Mouse (Mus musculus): Measurements from ENCODE around the gene Brk1. TPM values are rescaled to one million over a fixed set of nuclear protein-coding genes. Genes with fewer than 3 reads are reported as not detected.

Gene Brk1
- polyA plus RNA-seq, 1 experiment from 2014 or later: 200 TPM

DNA sequence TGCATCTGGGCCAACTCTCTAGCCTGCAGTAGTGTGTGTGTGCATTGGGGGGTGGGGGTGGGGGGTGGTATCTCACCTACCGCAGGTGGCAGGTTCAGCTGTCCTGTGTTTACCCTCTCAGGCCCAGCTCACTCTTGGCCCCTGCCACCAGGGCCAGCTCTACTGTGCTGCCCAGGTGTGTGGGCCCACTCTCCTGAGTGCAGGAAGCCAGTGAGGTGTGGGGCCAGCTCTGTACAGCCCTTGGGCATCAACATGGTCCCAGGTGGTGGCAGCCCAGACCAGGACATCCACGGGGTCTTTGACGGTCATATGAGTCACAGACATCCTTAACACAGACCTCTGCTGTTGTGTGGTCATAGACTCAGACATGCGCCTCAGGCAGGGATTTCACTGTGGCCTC is 28.3 kb downstream of the Brk1 start:
- Histone ChIP-seq H3K36me3 (replicated peaks) (peaks cover 62% of the 10 kb centered on the region), H3K9me3 (no peaks in the 10 kb centered on the region), H3K27ac (no peak overlapping the region), H3K4me1 (no peaks in the 10 kb centered on the region), H3K4me3 (no peak overlapping the region), H3K27me3 (ENCODE audit: poor library complexity, severe bottlenecking) (no peaks in the 10 kb centered on the region)
- WGBS: 100% methylated on average over 4 of the region's 4 CpGs
- DNase-seq (ENCODE audit: extremely low spot score, low spot score): no peak

DNA sequence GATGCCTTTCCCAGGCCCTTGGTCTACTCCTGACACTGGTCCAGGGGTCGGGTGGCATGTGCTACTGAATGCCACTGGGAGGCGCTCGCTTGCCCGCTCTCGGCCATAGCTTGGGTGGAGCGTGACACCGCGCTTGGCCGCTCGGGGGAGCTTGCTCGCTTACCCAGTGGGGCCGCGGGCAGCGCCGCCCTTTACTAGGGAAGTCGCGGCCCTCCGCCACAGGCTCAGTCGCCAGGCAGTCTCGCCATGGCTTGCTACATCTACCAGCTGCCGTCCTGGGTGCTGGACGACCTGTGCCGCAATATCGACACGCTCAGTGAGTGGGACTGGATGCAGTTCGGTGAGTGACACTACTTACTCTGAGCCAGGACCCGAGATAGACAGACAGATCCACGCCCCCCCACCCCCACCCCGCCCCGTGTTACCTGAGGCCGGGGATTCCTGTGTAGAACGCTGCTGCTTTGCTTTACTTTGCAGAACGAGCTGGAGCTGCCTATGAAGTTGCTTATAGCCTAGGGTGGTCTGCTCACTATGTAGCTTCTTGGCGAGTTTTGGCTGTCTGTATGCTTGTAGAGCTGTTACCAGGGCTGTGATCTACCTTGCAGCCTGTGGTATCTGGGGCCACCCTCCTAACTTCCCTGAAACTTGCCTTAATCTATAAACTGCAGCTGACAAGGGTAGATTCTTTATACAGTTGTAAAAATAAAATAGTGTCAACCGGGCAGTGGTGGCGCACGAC is 33.9 kb downstream of the Brk1 start, which contains the start of gene Irak2:
Gene Irak2 (plus strand): TSS at position 166 of the 739 bp plus-strand sequence.
- no peaks in the 10 kb centered on the region for H3K27me3 ChIP-seq (ENCODE audit: poor library complexity, severe bottlenecking)
- H3K4me1 ChIP-seq: peaks cover 10% of the 10 kb centered on the region
- 8% methylated on average over 37 of the region's 37 CpGs for WGBS
- peak within 1 kb of the TSS; percentile 81 for H3K27ac ChIP-seq
- peak; percentile 90 for DNase-seq (ENCODE audit: extremely low spot score, low spot score)
- H3K9me3 ChIP-seq: no peaks in the 10 kb centered on the region
- H3K36me3 ChIP-seq (replicated peaks): peaks cover 7% of the 10 kb centered on the region
- H3K4me3 ChIP-seq: peak within 1 kb of the TSS; percentile 61

DNA sequence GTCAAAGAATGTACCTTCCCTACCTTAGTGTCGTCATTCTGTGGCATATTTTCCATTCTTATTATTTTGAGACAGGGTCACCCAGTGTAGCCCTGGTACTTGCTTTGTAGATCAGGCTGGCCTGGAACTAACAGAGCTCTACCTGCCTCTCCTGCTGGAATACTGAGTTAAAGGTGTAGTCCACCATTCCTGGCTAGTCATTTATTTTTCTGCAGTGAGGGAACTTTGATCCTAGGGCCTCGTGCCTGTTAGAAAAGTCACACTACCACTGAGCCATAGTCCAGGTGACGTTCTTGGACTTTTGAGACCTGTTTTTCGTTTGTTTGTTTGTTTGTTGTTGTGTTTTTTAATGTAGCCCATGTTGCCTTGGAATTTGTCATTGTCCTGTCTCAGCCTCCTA is 34.6 kb downstream of the Brk1 start:
- Histone ChIP-seq H3K4me1 (peaks cover 10% of the 10 kb centered on the region), H3K36me3 (replicated peaks) (peaks cover 1% of the 10 kb centered on the region; the same call in 1 of the 2 replicates), H3K27ac (no peak overlapping the region), H3K4me3 (no peak overlapping the region), H3K27me3 (ENCODE audit: poor library complexity, severe bottlenecking) (no peaks in the 10 kb centered on the region), H3K9me3 (no peaks in the 10 kb centered on the region)
- WGBS: 87% methylated on average over 4 of the region's 4 CpGs
- DNase-seq (ENCODE audit: extremely low spot score, low spot score): no peak

DNA sequence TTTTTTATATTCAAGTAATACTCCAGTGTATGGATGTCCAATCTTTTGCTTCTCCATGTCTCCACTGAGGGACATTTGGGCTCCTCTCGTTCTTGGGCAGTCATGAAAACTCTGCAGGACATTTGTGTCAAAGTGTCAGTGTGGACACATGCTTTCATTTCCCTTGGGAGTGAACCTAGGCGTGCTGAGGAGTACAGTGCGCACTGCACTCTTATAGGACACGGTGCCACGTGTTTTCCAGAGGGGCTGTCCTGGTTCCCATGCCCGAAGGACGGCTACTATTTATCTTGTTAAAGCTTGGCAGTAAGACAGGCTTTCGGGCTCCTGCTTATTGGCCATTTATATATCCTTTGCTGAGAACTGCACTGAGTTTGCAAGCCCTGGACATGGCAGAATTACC is 38.0 kb downstream of the Brk1 start:
- Histone ChIP-seq H3K4me1 (peaks cover 10% of the 10 kb centered on the region), H3K4me3 (no peak overlapping the region), H3K27me3 (ENCODE audit: poor library complexity, severe bottlenecking) (no peaks in the 10 kb centered on the region), H3K27ac (no peak overlapping the region), H3K36me3 (replicated peaks) (no peaks in the 10 kb centered on the region), H3K9me3 (no peaks in the 10 kb centered on the region)
- 92% methylated on average over 8 of the region's 8 CpGs for WGBS
- DNase-seq (ENCODE audit: extremely low spot score, low spot score): no peak

DNA sequence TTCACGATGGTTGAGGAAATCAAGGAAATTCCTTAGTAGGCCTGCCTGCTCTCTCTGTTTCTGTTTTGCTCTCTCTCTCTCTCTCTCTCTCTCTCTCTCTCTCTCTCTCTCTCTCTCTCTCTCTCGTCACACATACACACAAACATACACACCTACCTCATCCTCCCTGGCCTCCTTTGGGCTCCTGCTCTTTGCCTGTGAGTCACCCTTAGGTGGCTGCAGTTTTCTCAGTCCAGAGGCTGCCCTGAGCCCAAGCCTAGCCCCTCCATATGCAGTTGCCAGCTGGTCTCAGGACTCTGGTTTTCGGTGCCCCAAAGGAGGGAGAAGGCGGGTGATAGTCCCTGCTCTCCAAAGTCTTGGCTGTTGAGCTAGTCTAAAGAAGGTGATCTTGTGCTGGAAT is 38.4 kb downstream of the Brk1 start:
- no peak overlapping the region for H3K4me3 ChIP-seq
- H3K36me3 ChIP-seq (replicated peaks): no peaks in the 10 kb centered on the region
- no peak for DNase-seq (ENCODE audit: extremely low spot score, low spot score)
- H3K27me3 ChIP-seq (ENCODE audit: poor library complexity, severe bottlenecking): no peaks in the 10 kb centered on the region
- no peak overlapping the region for H3K27ac ChIP-seq
- peaks cover 9% of the 10 kb centered on the region for H3K4me1 ChIP-seq
- 90% methylated on average over 4 of the region's 4 CpGs for WGBS
- no peaks in the 10 kb centered on the region for H3K9me3 ChIP-seq

DNA sequence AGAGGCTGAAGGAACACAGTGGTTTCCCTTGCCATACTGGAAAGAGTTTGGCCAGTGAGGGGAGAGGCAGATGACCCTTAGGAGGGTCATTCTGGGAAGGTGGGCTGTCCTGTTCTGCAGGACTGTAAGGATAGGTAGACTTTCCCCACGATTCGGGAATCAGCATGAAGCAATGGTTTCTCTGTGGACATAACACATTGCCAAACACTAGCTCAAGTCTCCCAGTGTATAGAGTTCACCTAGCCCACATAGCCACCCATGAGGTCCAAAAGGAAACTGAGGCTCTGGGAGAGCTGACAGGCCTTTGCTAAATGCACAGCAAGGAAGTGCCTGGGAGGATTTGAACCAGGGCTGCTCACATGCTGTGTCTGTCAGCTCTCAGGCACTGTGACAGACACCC is 39.4 kb downstream of the Brk1 start:
- WGBS: 86% methylated on average over 2 of the region's 2 CpGs
- no peak for DNase-seq (ENCODE audit: extremely low spot score, low spot score)
- no peaks in the 10 kb centered on the region for H3K9me3 ChIP-seq
- H3K4me1 ChIP-seq: peaks cover 2% of the 10 kb centered on the region; the same call in 1 of the 2 replicates
- no peaks in the 10 kb centered on the region for H3K27me3 ChIP-seq (ENCODE audit: poor library complexity, severe bottlenecking)
- H3K27ac ChIP-seq: no peak overlapping the region
- H3K4me3 ChIP-seq: no peak overlapping the region
- no peaks in the 10 kb centered on the region for H3K36me3 ChIP-seq (replicated peaks)

DNA sequence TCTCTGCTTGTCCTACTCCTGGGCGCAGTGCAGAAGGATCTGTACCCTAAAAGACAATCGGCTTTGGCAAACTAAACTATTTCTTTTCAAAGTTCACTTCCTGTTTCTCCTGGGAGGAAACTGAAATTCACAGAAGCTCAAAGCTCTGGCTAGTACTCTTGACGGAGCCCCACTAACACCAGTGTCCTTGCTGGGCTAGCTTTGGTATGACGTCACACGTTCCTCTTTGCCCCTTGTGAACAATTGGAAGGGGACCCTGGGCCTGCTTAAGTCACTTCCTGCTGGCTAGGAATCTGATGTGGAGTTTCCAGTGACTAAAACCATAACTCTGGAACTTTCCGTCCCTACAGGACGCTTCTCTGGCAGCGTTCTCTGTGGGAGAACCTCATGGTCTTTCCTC is 40.2 kb downstream of the Brk1 start:
- peaks cover 2% of the 10 kb centered on the region; the same call in 1 of the 2 replicates for H3K4me1 ChIP-seq
- DNase-seq (ENCODE audit: extremely low spot score, low spot score): no peak
- H3K27me3 ChIP-seq (ENCODE audit: poor library complexity, severe bottlenecking): no peaks in the 10 kb centered on the region
- WGBS: 88% methylated on average over 8 of the region's 8 CpGs
- H3K36me3 ChIP-seq (replicated peaks): no peaks in the 10 kb centered on the region
- no peaks in the 10 kb centered on the region for H3K9me3 ChIP-seq
- H3K27ac ChIP-seq: no peak overlapping the region
- no peak overlapping the region for H3K4me3 ChIP-seq

DNA sequence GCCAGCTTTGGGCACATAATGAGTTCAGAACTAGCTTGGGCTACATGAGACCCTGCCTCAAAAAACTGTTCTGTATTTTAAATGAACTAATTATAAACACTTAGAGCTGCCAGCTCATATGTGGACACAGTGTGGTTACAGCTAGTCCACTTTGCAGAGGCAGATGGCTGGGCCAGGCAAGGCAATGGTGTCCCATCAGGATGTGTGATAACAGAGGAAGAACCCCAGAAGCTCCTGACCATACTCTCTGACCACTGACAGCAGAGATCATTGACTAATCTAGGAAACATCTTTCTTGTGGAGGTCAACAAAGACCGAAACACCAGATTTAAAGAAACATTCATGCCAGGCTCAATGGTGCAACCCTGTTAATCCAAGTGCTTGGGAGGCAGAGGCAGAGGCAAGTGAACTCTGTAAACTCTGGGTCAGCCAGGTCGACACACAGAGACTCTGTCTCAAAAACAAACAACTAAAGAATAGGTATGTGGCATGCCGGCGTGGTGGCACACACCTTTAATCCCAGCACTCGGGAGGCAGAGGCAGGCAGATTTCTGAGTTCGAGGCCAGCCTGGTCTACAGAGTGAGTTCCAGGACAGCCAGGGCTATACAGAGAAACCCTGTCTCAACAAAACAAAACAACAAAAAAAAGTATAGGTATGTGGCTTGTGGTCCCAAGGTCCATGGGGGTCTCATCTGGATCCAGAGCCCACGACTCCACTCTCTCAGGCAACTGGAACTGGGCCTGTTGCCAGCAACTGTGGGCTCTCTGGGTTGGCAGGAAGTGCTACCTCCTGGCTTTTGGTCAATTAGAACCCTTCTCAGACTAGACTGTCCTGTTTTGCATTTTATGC is 45.0 kb downstream of the Brk1 start:
- Histone ChIP-seq H3K27ac (no peak overlapping the region), H3K36me3 (replicated peaks) (no peaks in the 10 kb centered on the region), H3K4me1 (no peaks in the 10 kb centered on the region), H3K27me3 (ENCODE audit: poor library complexity, severe bottlenecking) (no peaks in the 10 kb centered on the region), H3K4me3 (no peak overlapping the region), H3K9me3 (no peaks in the 10 kb centered on the region)
- no peak for DNase-seq (ENCODE audit: extremely low spot score, low spot score)
- 90% methylated on average over 7 of the region's 7 CpGs for WGBS

DNA sequence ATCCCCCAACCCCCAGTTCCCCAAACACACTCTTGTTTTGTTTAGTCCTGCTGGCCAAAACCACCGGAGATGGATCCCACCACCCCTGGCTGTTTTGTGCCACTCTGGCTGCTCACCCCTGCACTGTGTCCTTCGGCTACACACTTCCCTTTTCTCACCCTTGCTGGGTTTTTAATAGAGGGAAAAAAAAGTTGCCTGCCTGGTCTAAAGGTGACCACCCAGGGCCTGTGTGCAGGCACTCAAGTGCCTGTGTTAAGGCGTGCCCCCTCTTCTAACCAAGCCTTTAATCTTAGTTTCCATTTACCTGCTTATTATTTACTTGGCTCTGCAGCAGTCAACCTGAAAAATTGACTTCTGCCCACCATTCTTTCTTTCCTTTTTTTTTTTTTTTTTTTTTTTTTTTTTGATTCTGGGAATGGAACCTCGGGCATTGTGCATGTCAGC is 45.6 kb downstream of the Brk1 start:
- Histone ChIP-seq H3K4me3 (no peak overlapping the region), H3K27me3 (ENCODE audit: poor library complexity, severe bottlenecking) (no peaks in the 10 kb centered on the region), H3K4me1 (no peaks in the 10 kb centered on the region), H3K27ac (no peak overlapping the region), H3K9me3 (no peaks in the 10 kb centered on the region), H3K36me3 (replicated peaks) (no peaks in the 10 kb centered on the region)
- no peak for DNase-seq (ENCODE audit: extremely low spot score, low spot score)
- 82% methylated on average over 4 of the region's 4 CpGs for WGBS

DNA sequence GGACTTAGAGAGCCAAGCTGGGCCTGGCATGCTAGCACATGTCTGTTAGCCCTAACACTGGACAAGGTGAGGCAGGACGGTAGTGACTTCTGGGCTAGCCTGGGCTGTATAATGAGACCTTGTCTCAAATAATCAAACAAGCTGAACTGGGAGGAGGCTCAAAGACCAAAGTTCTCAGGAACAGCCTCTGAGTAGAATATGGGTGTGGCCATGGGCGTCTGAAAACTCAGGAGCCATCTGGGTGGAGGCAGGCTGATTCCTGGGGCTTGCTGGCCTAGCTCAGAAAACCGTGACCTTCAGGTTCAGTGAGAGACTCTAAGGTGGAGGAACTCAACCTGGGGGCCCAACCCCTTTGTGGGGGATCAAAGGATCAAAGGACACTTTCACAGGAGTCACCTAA is 47.1 kb downstream of the Brk1 start:
- Histone ChIP-seq H3K9me3 (no peaks in the 10 kb centered on the region), H3K36me3 (replicated peaks) (no peaks in the 10 kb centered on the region), H3K27ac (no peak overlapping the region), H3K4me1 (no peaks in the 10 kb centered on the region), H3K27me3 (ENCODE audit: poor library complexity, severe bottlenecking) (no peaks in the 10 kb centered on the region), H3K4me3 (no peak overlapping the region)
- WGBS: 71% methylated on average over 3 of the region's 3 CpGs
- no peak for DNase-seq (ENCODE audit: extremely low spot score, low spot score)

DNA sequence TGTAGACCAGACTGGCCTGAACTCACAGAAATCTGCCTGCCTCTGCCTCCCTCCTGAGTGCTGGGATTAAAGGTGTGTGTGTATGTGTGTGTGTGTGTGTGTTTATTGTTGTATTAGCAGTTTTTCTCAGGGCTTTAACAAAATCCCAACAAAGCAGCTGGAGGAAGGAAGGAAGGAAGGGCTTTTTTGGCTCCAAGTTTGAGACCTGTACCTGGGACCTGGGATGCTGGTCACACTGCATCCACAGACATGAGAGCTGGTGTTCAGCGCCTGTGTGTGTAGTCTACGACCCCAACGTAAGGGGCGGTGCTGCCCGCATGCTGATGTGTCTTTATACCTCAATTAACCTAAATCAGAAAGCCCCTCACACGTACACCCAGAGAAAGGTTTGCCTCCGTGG is 49.0 kb downstream of the Brk1 start:
- WGBS: 93% methylated on average over 7 of the region's 7 CpGs
- no peak overlapping the region for H3K4me3 ChIP-seq
- no peak overlapping the region for H3K27ac ChIP-seq
- H3K9me3 ChIP-seq: no peaks in the 10 kb centered on the region
- H3K4me1 ChIP-seq: no peaks in the 10 kb centered on the region
- H3K27me3 ChIP-seq (ENCODE audit: poor library complexity, severe bottlenecking): no peaks in the 10 kb centered on the region
- H3K36me3 ChIP-seq (replicated peaks): no peaks in the 10 kb centered on the region
- DNase-seq (ENCODE audit: extremely low spot score, low spot score): no peak

DNA sequence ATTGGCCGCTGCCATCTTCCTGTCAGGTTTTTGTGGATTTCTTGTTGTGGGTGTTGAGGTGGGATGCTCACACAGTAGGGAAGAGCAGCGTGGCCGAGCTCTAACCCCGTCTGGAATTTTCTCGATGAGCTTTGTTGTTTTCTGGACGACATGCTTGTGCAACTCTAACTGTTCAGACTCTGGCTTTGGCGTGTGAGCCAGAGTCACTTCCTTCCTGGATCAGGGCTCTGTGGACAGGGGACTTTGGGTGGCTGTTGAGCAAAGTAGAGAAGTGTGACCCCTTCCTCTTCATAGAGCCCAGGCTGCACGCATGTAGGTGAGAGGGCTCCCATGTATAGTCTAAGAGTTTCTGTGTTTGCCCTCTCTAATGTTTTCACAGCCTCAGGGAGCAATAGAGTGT is 49.5 kb downstream of the Brk1 start:
- Histone ChIP-seq H3K36me3 (replicated peaks) (no peaks in the 10 kb centered on the region), H3K27ac (no peak overlapping the region), H3K27me3 (ENCODE audit: poor library complexity, severe bottlenecking) (no peaks in the 10 kb centered on the region), H3K4me3 (no peak overlapping the region), H3K4me1 (no peaks in the 10 kb centered on the region), H3K9me3 (no peaks in the 10 kb centered on the region)
- WGBS: 84% methylated on average over 8 of the region's 8 CpGs
- no peak for DNase-seq (ENCODE audit: extremely low spot score, low spot score)

DNA sequence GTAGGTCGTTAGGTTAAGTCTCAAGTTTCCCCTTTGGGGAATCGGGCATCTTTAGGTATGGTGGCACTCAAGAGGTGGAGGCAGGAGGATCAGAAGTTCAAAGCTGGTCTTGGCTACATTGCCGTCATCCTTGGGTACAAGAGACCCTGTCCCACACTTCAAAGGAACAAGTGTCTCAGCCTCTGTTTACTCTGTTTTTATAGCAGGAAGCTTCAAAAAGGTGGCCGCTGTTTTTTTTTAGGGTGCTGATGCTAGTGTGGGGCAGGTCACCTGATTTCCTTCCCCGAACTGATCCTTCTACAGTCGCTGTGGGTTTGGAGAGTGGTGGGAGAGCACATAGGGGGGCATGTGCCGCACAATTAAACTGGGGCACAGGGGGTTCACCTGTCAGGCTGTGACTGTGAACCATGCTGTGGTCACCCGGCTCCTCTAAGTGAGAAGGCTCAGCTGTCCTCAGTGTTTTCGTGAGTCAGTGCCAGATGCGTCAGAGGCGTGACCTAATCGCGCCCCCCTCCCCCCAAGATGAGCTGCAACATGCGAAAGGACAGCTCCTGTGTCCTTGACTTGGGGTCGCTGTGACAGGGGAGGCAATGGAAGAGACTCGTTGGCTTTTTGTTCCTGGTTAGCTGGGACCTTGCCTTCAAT is 50.3 kb downstream of the Brk1 start:
- H3K27me3 ChIP-seq (ENCODE audit: poor library complexity, severe bottlenecking): no peaks in the 10 kb centered on the region
- no peak for DNase-seq (ENCODE audit: extremely low spot score, low spot score)
- H3K4me1 ChIP-seq: no peaks in the 10 kb centered on the region
- WGBS: 85% methylated on average over 16 of the region's 16 CpGs
- H3K9me3 ChIP-seq: no peaks in the 10 kb centered on the region
- H3K27ac ChIP-seq: no peak overlapping the region
- no peak overlapping the region for H3K4me3 ChIP-seq
- H3K36me3 ChIP-seq (replicated peaks): no peaks in the 10 kb centered on the region
